Mouse (Mus musculus) spleen, adult 2 months (tissue): Measurements from ENCODE around the gene Il12rb2.

ENCODE experiments used
- CTCF ChIP-seq: fragments of 200-500 bp; IDR thresholded peaks from 2 replicates; pipeline ENCODE4 v1.5.1; 2011; ENCODE audit warnings: mild to moderate bottlenecking, inconsistent platforms; ENCODE audit not compliant: insufficient read depth, insufficient read length, insufficient replicate concordance; ENCODE audit errors: extremely low read depth
- POLR2A ChIP-seq: fragments of 200-500 bp; IDR thresholded peaks from 2 replicates; pipeline ENCODE4 v1.6.1; 2011; ENCODE audit warnings: low read depth, low read length, inconsistent platforms

DNA sequence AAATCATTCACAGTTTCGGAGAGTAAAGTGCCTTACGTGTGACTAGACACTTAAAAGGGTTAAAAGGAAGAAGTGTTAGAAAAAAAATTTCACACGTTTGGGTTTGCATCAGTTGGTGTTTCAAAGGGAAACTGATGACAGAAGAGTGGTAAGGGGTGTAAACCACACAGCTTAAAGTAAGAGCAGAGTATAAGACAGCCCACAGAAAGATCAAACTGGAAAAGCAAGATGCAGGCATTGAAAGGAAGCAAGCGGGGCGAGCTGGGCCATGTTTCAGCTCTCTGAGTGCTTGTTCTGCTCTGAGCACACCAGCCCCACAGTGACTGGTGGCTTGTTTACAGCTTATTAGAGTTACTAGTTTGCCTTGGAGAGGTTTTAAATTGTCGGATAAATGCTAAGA lies 27.9 kb downstream of the Il12rb2 start:
- TF ChIP-seq CTCF (no peak), POLR2A (no peak)
